Mouse (Mus musculus) thymus, adult 2 months (tissue): Measurements from ENCODE around the gene Rims4.

Experiments used
- CTCF ChIP-seq: fragments of 200-500 bp; IDR thresholded peaks from 2 replicates; pipeline ENCODE4 v1.5.1; 2012; ENCODE audit warnings: mild to moderate bottlenecking, control low read depth, low read length, moderate library complexity, borderline replicate concordance; ENCODE audit not compliant: control insufficient read depth, poor library complexity, insufficient read depth; ENCODE audit errors: extremely low read depth
- POLR2A ChIP-seq: fragments of 200-500 bp; IDR thresholded peaks from 2 replicates; pipeline ENCODE4 v1.6.1; 2012; ENCODE audit warnings: mild to moderate bottlenecking, low read length, control low read depth, moderate library complexity; ENCODE audit not compliant: control insufficient read depth, poor library complexity, insufficient read depth; ENCODE audit errors: extremely low read depth

- no peak for TF ChIP-seq CTCF
- no peak for TF ChIP-seq POLR2A
These were observed 8.9 kb downstream of the Rims4 start for GRCm38 (mm10) chr2:163909604-163910003.
